Mouse (Mus musculus): ENCODE data around the gene Ppp1r14b. TPM values are rescaled to one million over a fixed set of nuclear protein-coding genes. Genes with fewer than 3 reads are reported as not detected.

The Ppp1r14b gene
- total RNA-seq (2022): 100 to 1,000 TPM in 1 of 4 experiments, 10 to 100 TPM in 3; 75.4 to 112 (median 91.3) TPM

DNA sequence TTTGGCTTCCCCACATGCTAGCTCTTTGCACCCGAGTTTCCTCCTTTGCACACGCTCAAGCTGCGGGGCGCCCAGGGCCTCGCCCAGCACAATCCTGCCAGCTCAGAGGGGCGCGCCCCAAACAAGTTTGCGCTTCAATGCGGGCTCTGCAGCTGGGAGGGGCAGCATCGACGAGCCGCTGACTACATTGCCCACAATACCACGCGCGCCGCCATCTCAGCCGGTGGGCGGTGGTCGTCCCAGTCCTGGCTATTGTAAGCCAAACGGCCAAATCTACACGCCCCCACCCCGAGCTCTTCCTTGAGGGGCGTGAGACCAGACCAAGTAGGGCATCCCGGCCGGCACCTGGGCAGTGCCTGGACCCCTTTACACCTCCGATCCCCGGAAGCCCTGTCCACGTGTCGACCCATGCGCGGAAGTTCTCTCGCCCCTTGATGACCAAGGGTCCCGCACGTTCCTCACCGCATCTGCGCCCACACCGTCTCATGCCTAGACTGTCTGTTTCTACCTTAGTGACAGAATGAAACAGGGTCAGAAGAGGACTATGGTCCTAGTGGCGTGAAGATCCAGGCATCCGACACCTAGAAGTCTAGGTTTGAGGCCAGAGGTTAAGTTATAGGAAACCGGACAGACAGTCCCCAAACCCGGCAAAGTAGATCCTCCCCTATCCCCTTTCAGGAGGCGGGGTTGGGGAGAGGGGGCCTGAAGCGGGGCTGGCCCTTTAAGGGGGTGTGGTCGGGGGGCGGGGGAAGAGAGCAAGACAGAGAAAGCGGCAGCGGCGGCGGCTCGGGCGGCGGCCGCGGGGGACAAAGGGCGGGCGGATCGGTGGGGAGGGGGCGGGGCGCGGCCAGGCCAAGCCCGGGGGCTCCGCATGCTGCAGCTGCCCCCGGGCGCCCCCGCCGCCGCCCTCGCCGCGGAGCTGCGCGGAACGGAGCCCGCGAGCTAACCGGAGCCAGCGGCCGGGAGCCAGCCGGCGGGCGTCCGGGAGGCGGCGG is at the start of gene Ppp1r14b:
Ppp1r14b (plus strand) TSS at position 758 of the 995 bp plus-strand sequence.
- peak; percentile 71 for DNase-seq (ENCODE audit: low spot score)

GRCm38 (mm10) chr19:6925307-6925573 is 49.5 kb upstream of the Ppp1r14b start, which contains the start of gene Catsperz:
Gene Catsperz, minus strand, starts transcription at chr19:6925380.
- DNase-seq (ENCODE audit: low spot score): no peak

DNA sequence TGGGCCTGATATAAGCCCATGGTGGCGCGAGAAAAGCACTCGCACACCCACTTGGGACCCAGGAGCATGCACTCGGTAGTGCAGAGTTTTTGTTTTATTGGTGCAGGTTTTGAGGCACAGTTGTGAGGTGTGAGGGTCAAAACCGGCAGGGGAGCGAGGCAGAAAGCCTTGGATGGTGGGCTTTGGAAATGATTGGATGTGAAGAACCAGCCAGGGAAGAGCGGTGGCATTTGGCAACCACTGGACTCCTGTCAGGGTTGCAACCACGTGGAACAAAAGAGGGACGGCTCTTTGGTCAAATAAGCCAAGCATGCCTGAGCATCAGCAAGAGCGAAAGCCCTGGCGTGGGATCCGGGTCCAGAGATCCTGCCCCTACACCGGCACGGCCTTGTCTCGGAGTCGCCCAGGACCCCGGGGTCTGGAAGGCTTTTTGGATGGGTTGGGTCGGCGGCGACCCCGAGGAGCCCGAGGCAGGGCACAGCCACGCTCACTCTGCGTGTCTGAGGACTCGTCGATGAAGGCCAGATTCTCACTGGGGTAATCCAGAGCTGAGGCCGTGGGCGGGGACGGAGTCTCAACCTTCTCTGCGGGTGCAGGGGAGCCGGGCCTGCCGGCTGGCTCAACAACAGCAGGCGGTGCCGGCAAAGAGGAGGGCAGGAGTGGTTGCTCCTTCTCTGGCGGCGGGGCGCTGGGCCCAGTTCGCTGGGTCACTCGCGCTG is 49.0 kb upstream of the Ppp1r14b start:
- DNase-seq (ENCODE audit: low spot score): no peak

GRCm38 (mm10) chr19:6926559-6927255 is 48.1 kb upstream of the Ppp1r14b start:
- DNase-seq (ENCODE audit: low spot score): no peak

GRCm38 (mm10) chr19:6928080-6928479 is 46.7 kb upstream of the Ppp1r14b start:
- no peak for DNase-seq (ENCODE audit: low spot score)

- no peak for DNase-seq (ENCODE audit: low spot score)
Measured at GRCm38 (mm10) chr19:6931002-6931401, 43.8 kb upstream of the Ppp1r14b start.

- DNase-seq (ENCODE audit: low spot score): no peak
Measured at GRCm38 (mm10) chr19:6932018-6932417, 42.8 kb upstream of the Ppp1r14b start.

- no peak for DNase-seq (ENCODE audit: low spot score)
Measured at GRCm38 (mm10) chr19:6933102-6933435, 41.7 kb upstream of the Ppp1r14b start.

GRCm38 (mm10) chr19:6933436-6934194 is 41.2 kb upstream of the Ppp1r14b start:
- DNase-seq (ENCODE audit: low spot score): no peak

GRCm38 (mm10) chr19:6934195-6934977 is 40.4 kb upstream of the Ppp1r14b start, which contains the start of gene Kcnk4:
Gene Kcnk4, minus strand, starts transcription at chr19:6934515.
- no peak for DNase-seq (ENCODE audit: low spot score)

GRCm38 (mm10) chr19:6936299-6936698 is 38.5 kb upstream of the Ppp1r14b start:
- no peak for DNase-seq (ENCODE audit: low spot score)

- peak; percentile 55 for DNase-seq (ENCODE audit: low spot score)
Measured at GRCm38 (mm10) chr19:6937541-6938465, 37.0 kb upstream of the Ppp1r14b start.

DNA sequence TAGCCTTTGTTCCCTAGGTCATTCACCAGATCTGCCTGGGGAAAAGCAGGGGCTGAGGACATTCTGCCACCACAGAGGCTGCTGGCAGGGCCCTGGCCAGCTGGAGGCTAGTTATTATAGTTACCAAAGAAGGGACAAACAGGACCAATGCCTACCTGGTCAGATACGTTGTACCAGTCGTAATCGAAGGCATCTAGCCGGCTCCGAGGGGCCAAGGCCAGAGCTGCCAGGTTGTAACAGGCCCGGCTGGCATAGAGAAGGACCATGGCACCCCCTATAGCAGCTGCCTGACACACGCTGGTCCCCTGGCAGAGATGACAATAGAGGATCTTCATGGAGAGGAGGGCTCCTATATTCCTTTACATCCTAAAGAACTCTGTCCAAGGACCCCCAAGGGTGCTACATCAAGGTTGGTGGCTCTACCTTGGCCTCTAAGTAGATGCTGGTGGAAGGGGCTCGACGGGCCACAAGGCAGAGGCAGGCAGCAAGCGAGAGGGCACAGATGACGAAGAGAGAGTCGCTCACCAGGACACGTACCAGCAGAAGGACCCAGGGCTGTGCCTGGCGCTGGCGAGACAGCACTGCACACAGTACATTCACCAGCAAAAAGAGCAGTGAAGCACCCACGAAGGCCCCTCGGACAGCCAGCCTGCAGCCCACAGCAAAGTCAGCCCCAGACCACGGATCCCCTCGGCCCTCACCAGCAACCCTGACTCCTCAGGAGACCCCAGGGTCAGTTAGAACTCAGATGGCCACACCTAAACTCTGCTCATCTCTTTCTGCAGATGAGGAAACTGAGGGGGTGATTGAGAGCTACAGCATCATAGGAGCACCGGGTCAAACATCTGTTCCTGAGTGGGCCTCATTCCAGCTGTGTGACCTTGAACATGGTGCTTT is 35.4 kb upstream of the Ppp1r14b start:
- no peak for DNase-seq (ENCODE audit: low spot score)

DNA sequence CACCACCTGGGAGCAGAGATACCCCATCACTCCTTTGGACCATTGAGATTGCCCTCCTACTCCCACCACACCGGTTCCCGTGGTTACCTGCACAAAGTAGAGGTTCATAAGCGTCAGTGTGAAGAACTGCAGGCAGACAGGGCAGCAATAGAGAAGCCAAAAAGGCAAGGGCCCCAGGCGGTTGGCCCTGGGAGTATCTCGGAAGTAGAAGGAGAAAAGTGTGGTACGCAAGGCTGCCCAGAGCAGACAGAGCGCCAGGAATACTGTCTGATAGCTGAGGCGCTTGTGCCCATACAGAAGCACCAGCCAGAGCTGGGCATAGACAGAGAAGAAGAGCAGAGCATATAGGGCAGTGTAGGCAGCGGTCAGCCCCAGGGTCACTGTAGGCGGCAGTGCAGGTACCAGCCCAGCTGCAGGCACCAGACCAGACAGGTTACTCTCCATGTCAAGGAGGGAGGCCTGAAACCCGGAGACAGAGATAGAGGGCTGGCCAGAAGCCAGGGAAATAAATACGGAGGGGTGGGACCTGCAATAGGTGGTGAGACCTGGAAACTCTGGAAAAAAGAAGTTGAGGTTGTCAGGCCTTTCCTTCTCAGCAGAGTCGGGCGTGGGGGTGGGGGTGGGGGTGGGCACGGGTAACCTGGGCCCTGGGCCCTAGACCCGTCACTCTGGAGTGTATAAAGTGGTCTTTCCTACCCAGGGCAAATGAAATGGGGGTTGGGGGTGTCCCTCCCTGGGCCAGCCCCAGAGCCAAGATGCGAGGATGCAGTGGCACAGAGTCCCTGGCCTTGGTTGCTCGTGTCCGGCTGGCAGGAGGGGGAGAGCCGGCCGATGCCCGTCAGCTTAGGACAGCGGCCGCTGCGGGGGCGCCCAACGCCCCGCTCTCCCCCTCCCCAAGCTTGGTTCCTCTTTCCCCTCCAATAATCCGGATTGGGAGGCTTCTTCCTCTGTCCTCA is 34.1 kb upstream of the Ppp1r14b start:
- DNase-seq (ENCODE audit: low spot score): no peak

DNA sequence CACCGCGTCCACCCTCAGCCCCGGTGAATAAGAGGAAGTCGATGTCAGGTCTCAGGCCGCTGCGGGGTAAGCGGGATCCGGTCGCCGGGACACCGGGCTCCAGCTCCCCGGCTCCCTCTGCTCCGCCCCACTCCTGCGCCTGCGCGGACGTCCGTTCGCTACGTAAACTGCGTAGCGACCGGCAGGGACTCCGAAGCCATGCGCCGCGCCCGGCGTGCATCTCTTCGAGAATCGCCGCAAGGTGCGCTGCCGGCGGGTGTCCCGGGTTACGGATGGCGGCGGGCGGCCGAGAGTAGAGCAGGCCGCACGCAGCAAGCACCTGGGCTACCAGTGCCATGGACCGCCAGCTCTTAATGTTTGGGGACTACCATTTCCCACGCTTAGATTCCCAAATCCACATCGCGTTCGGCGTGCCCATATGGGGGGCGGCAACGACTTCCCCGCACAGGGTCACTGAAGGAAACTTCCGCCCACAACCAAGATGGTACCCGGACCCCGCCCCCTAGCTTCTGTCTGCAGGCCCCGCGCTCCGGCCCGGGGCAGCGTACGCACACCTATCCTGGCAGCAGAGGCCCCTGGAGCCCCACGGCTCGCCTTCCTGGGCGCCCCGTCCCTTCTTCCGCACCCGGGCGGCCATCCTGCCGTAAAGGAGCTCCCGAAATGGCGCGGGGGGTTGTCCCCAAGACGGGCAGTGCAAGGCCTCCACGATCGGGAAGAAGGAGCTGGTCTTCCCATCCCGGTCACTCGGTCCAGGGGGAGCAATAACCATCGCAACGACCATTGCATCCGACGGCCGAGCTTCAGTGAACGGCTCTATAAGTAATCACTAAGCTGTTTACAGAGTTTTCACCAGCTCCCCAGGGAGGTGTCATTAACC is 33.2 kb upstream of the Ppp1r14b start, which contains the start of gene Bad:
Bad (plus strand) TSS at position 490 of the 877 bp plus-strand sequence.
- DNase-seq (ENCODE audit: low spot score): peak; percentile 92

GRCm38 (mm10) chr19:6942249-6942691 is 32.5 kb upstream of the Ppp1r14b start, which contains the start of gene Gpr137:
Gene Gpr137, minus strand, starts transcription at chr19:6942480.
- peak; percentile 97 for DNase-seq (ENCODE audit: low spot score)

All from heart, adult 8-10 months (tissue).